Mouse (Mus musculus): ENCODE measurements around the gene Nbea. TPM values are rescaled to one million over a fixed set of nuclear protein-coding genes. Genes with fewer than 3 reads are reported as not detected.
A peak's percentile ranks its signal among the peaks of the same experiment; 100 is the strongest.

Nbea gene
- polyA plus RNA-seq, 1 experiment from 2014 or later, result 31.0 TPM

- WGBS, result 69% methylated on average over 2 of the region's 2 CpGs
- H3K36me3 ChIP-seq (replicated peaks), result no peaks in the 10 kb centered on the region
- no peaks in the 10 kb centered on the region for H3K9me3 ChIP-seq
- no peak for ATAC-seq (ENCODE audit: low FRiP score)
- no peak overlapping the region for H3K4me3 ChIP-seq (replicated peaks)
- H3K27ac ChIP-seq, result no peak overlapping the region
- no peaks in the 10 kb centered on the region for H3K27me3 ChIP-seq
- H3K9ac ChIP-seq, result no peak overlapping the region
- H3K4me2 ChIP-seq, result no peak overlapping the region
- H3K4me1 ChIP-seq, result no peaks in the 10 kb centered on the region
Observed at GRCm38 (mm10) chr3:56108101-56108500, 75.4 kb downstream of the Nbea start.

- Histone ChIP-seq H3K36me3 (replicated peaks) (no peaks in the 10 kb centered on the region), H3K4me2 (no peak overlapping the region), H3K4me3 (replicated peaks) (no peak overlapping the region), H3K4me1 (peaks cover 15% of the 10 kb centered on the region), H3K9me3 (no peaks in the 10 kb centered on the region), H3K27ac (peak overlapping the region; percentile 53), H3K9ac (no peak overlapping the region), H3K27me3 (no peaks in the 10 kb centered on the region)
- no peak for ATAC-seq (ENCODE audit: low FRiP score)
- WGBS, result 6% methylated on average over 5 of the region's 5 CpGs
Observed at GRCm38 (mm10) chr3:56097105-56097504, 86.4 kb downstream of the Nbea start.

GRCm38 (mm10) chr3:56079015-56079612 lies 104.4 kb downstream of the Nbea start:
- no peaks in the 10 kb centered on the region for H3K4me1 ChIP-seq
- no peak overlapping the region for H3K9ac ChIP-seq
- H3K36me3 ChIP-seq (replicated peaks), result no peaks in the 10 kb centered on the region
- 0 out of 2 replicates have a peak, but pooled peaks have one; percentile 11 for ATAC-seq (ENCODE audit: low FRiP score)
- no peak overlapping the region for H3K27ac ChIP-seq
- H3K9me3 ChIP-seq, result no peaks in the 10 kb centered on the region
- H3K27me3 ChIP-seq, result no peaks in the 10 kb centered on the region
- no peak overlapping the region for H3K4me3 ChIP-seq (replicated peaks)
- H3K4me2 ChIP-seq, result no peak overlapping the region
- WGBS, result 89% methylated on average over 1 of the region's 1 CpGs

GRCm38 (mm10) chr3:56067849-56068248 lies 115.7 kb downstream of the Nbea start:
- 92% methylated on average over 6 of the region's 6 CpGs for WGBS
- ATAC-seq (ENCODE audit: low FRiP score), result no peak
- peaks cover 4% of the 10 kb centered on the region for H3K36me3 ChIP-seq (replicated peaks)

GRCm38 (mm10) chr3:56066360-56067040 lies 117.0 kb downstream of the Nbea start:
- no peak overlapping the region for H3K4me3 ChIP-seq (replicated peaks)
- no peak overlapping the region for H3K4me2 ChIP-seq
- ATAC-seq (ENCODE audit: low FRiP score), result no peak
- no peaks in the 10 kb centered on the region for H3K9me3 ChIP-seq
- peaks cover 4% of the 10 kb centered on the region for H3K36me3 ChIP-seq (replicated peaks)
- H3K9ac ChIP-seq, result no peak overlapping the region
- no peaks in the 10 kb centered on the region for H3K27me3 ChIP-seq
- 87% methylated on average over 1 of the region's 1 CpGs for WGBS
- H3K27ac ChIP-seq, result no peak overlapping the region
- no peaks in the 10 kb centered on the region for H3K4me1 ChIP-seq

More at GRCm38 (mm10) chr3:56067849-56068248, 115.7 kb downstream of the Nbea start:
- H3K27ac ChIP-seq, result no peak overlapping the region
- no peaks in the 10 kb centered on the region for H3K9me3 ChIP-seq
- H3K9ac ChIP-seq, result no peak overlapping the region
- H3K4me2 ChIP-seq, result no peak overlapping the region
- H3K27me3 ChIP-seq, result no peaks in the 10 kb centered on the region
- no peaks in the 10 kb centered on the region for H3K4me1 ChIP-seq
- no peak overlapping the region for H3K4me3 ChIP-seq (replicated peaks)

GRCm38 (mm10) chr3:56065234-56065633 lies 118.3 kb downstream of the Nbea start:
- no peak overlapping the region for H3K9ac ChIP-seq

DNA sequence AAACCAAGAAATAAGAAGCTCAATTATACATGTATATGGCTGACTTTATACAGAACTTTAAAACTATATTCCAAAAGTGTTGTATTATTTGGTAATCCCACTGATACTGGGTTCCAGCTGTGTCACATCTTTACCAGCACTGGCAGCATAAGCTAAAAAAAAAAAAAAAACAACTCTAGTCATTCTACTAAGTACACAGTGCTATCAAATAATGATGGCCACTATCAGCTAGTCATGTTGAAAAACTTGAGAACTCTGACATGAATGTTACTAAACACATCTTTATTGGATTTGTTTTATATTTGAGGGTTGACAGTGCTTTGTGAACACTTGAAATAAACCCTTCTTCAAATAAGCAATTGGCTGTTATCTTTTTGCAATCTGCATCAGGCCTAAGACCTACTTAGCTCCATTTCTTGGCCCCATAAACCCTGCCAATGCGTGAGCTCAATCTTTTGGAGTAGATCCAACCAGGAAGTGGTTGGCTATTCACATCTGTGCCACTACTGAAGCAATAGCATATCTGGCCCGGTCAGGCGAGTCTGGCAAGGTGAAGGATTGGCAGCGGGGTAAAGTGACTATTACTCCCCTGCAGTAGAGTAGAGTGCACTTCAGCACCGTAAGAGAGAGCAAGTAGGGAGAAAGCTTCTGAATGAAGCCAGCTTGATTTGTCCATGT lies 137.7 kb downstream of the Nbea start:
- Histone ChIP-seq H3K27me3 (no peaks in the 10 kb centered on the region), H3K4me1 (no peaks in the 10 kb centered on the region), H3K9me3 (no peaks in the 10 kb centered on the region), H3K36me3 (replicated peaks) (no peaks in the 10 kb centered on the region), H3K4me3 (replicated peaks) (no peak overlapping the region), H3K9ac (no peak overlapping the region), H3K4me2 (no peak overlapping the region), H3K27ac (no peak overlapping the region)
- WGBS, result 93% methylated on average over 5 of the region's 5 CpGs
- ATAC-seq (ENCODE audit: low FRiP score), result no peak

More at GRCm38 (mm10) chr3:56065234-56065633, 118.3 kb downstream of the Nbea start:
- Histone ChIP-seq H3K4me3 (replicated peaks) (no peak overlapping the region), H3K4me1 (no peaks in the 10 kb centered on the region), H3K27me3 (no peaks in the 10 kb centered on the region), H3K36me3 (replicated peaks) (peaks cover 4% of the 10 kb centered on the region), H3K4me2 (no peak overlapping the region), H3K27ac (no peak overlapping the region), H3K9me3 (no peaks in the 10 kb centered on the region)
- 85% methylated on average over 4 of the region's 4 CpGs for WGBS
- no peak for ATAC-seq (ENCODE audit: low FRiP score)

GRCm38 (mm10) chr3:56043091-56043490 lies 140.4 kb downstream of the Nbea start:
- Histone ChIP-seq H3K4me2 (no peak overlapping the region), H3K4me3 (replicated peaks) (no peak overlapping the region), H3K27me3 (no peaks in the 10 kb centered on the region), H3K4me1 (no peaks in the 10 kb centered on the region), H3K36me3 (replicated peaks) (no peaks in the 10 kb centered on the region), H3K9ac (no peak overlapping the region), H3K27ac (no peak overlapping the region), H3K9me3 (no peaks in the 10 kb centered on the region)
- 73% methylated on average over 1 of the region's 1 CpGs for WGBS
- no peak for ATAC-seq (ENCODE audit: low FRiP score)

DNA sequence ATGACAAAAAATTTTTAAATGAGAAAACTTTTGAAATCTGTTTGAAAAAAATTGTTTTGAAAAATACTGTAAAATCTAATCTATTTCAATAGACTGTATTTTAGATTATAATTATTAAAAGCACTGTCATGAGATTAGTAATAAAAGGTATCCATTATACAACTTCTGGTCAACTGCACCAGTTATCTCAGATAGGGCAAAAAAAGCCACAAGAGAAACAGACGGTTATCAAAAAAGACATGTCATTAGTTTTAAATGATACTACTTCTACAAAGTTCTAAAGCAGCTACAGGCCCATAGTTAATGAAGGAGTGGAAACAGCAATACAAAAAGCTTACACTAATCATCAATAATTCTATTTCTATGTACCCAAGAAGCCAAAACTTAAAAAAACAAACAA lies 144.0 kb downstream of the Nbea start:
- H3K36me3 ChIP-seq (replicated peaks), result no peaks in the 10 kb centered on the region
- H3K9ac ChIP-seq, result no peak overlapping the region
- H3K27ac ChIP-seq, result no peak overlapping the region
- no peaks in the 10 kb centered on the region for H3K9me3 ChIP-seq
- no peak overlapping the region for H3K4me2 ChIP-seq
- no peak for ATAC-seq (ENCODE audit: low FRiP score)
- no peaks in the 10 kb centered on the region for H3K4me1 ChIP-seq
- H3K27me3 ChIP-seq, result no peaks in the 10 kb centered on the region
- 90% methylated on average over 1 of the region's 1 CpGs for WGBS
- no peak overlapping the region for H3K4me3 ChIP-seq (replicated peaks)

GRCm38 (mm10) chr3:56034596-56034995 lies 148.9 kb downstream of the Nbea start:
- ATAC-seq (ENCODE audit: low FRiP score), result no peak
- no peak overlapping the region for H3K4me2 ChIP-seq
- H3K9me3 ChIP-seq, result no peaks in the 10 kb centered on the region
- H3K4me1 ChIP-seq, result no peaks in the 10 kb centered on the region
- no peak overlapping the region for H3K4me3 ChIP-seq (replicated peaks)
- H3K27me3 ChIP-seq, result no peaks in the 10 kb centered on the region
- no peak overlapping the region for H3K27ac ChIP-seq
- 89% methylated on average over 3 of the region's 3 CpGs for WGBS
- H3K36me3 ChIP-seq (replicated peaks), result 0 out of 2 replicates have a peak, but pooled peaks cover 4% of the 10 kb centered on the region
- H3K9ac ChIP-seq, result no peak overlapping the region

DNA sequence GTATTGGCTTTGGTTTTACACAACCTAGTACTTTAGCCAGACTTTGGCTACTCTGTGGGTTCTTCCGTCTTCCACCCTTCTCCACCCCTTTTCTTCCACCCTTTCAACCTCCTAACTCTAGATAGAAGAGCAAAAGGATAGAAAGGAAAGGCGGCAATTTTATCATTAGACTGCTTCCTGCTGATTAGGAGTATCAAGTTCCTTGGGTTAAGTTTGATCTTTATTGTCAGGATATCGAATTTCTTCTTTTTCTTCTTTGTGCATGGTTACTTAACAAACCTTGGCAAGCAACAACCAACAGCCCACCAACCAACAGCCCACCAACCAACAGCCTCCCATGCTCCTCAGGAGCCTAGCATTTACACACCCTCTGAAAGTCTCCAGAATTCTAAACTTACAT lies 165.0 kb downstream of the Nbea start:
- ATAC-seq (ENCODE audit: low FRiP score), result no peak
- H3K4me3 ChIP-seq (replicated peaks), result no peak overlapping the region
- H3K36me3 ChIP-seq (replicated peaks), result peaks cover 9% of the 10 kb centered on the region
- H3K9ac ChIP-seq, result no peak overlapping the region
- WGBS, result 92% methylated on average over 3 of the region's 3 CpGs
- H3K9me3 ChIP-seq, result no peaks in the 10 kb centered on the region
- H3K4me2 ChIP-seq, result no peak overlapping the region
- no peaks in the 10 kb centered on the region for H3K4me1 ChIP-seq
- H3K27me3 ChIP-seq, result no peaks in the 10 kb centered on the region
- no peak overlapping the region for H3K27ac ChIP-seq

DNA sequence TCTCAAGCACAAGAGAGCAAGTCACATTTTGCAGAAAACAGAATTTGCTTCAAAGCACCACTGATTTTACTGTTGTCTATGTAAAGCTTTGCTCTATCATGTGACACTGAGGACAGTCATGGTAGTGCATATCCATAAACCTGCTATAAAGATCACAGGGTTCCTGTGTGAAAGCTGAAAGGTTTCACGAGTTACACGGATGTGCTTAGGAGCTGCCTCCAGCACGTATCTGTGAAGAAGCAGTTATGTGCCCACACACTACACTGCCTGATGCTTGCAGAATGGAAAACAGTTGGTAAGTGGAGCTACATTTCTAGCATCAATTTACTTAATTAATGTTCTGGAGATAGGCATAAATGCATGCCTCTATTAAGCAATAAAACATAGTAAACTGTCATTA lies 172.4 kb downstream of the Nbea start:
- H3K4me3 ChIP-seq (replicated peaks), result no peak overlapping the region
- no peak for ATAC-seq (ENCODE audit: low FRiP score)
- no peak overlapping the region for H3K27ac ChIP-seq
- 77% methylated on average over 3 of the region's 3 CpGs for WGBS
- no peak overlapping the region for H3K4me2 ChIP-seq
- H3K4me1 ChIP-seq, result no peaks in the 10 kb centered on the region
- H3K9ac ChIP-seq, result no peak overlapping the region
- H3K36me3 ChIP-seq (replicated peaks), result peaks cover 13% of the 10 kb centered on the region; the same call in 1 of the 2 replicates
- H3K27me3 ChIP-seq, result no peaks in the 10 kb centered on the region
- no peaks in the 10 kb centered on the region for H3K9me3 ChIP-seq
